Mouse (Mus musculus): Measurements from ENCODE around the gene Nol11. TPM values are rescaled to one million over a fixed set of nuclear protein-coding genes. Genes with fewer than 3 reads are reported as not detected.
"Not testable (repeated sequence)": the region's sequence is repeated elsewhere in the genome, so short reads cannot be mapped to it uniquely, and the experiment has no call there.

The Nol11 gene
- polyA plus RNA-seq, 1 experiment from 2014 or later = 46.2 TPM

DNA sequence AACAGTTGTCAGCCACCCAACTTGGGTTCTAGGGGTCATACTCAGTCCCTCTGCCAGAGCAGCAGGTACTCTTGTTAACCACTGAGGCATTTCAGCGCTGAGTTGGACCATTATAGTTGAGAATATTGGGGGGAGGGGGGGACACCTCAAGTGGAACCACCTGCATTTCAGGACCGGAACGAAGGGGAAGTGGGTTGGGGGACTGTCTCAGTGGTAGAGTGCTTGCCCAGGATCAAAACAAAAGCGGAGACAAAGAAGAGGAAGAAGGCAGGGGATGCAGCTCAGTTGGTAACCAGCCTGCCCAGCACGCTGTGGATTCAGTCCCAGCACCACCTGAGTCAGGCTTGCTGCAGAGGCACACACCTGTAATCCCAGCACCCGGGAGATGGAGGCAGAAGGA is 48.4 kb downstream of the Nol11 start:
- no peaks in the 10 kb centered on the region for H3K4me1 ChIP-seq (ENCODE audit: control insufficient read depth, insufficient read depth, low read length)
- WGBS = 29% methylated on average over 6 of the region's 6 CpGs
- no peaks in the 10 kb centered on the region for H3K9me3 ChIP-seq (replicated peaks; ENCODE audit: control insufficient read depth, low read length)
- H3K27ac ChIP-seq (ENCODE audit: low read length) = no peak overlapping the region
- no peak for ATAC-seq (ENCODE audit: insufficient read depth, low FRiP score)
- H3K4me2 ChIP-seq (ENCODE audit: low read depth, low read length) = no peak overlapping the region
- no peak overlapping the region for H3K9ac ChIP-seq (ENCODE audit: low read length)
- H3K4me3 ChIP-seq (replicated peaks; ENCODE audit: low read length) = no peak overlapping the region
- H3K27me3 ChIP-seq (ENCODE audit: control insufficient read depth, insufficient read depth, low read length) = no peaks in the 10 kb centered on the region
- no peaks in the 10 kb centered on the region for H3K36me3 ChIP-seq (ENCODE audit: control insufficient read depth, insufficient read depth, low read length)

DNA sequence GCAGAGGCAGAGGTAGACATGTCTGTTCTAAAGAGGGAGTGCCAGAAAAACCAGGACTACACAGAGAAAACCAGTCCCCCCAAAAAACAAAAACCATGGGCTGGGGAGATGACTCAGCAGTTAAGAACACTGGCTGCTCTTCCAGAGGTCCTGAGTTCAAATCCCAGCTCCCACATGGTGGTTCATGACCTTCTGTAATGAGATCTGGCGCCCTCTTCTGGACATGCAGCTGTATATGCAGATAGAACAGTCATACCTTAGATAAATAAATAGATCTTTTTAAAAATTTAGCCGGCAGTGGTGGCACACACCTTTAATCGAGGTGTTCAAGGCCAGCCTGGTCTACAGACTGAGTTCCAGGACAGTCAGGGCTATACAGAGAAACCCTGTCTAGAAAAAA is 50.5 kb downstream of the Nol11 start:
- Histone ChIP-seq H3K4me2 (ENCODE audit: low read depth, low read length) (no peak overlapping the region), H3K4me1 (ENCODE audit: control insufficient read depth, insufficient read depth, low read length) (no peaks in the 10 kb centered on the region), H3K4me3 (replicated peaks; ENCODE audit: low read length) (no peak overlapping the region), H3K27ac (ENCODE audit: low read length) (no peak overlapping the region), H3K27me3 (ENCODE audit: control insufficient read depth, insufficient read depth, low read length) (no peaks in the 10 kb centered on the region), H3K9me3 (replicated peaks; ENCODE audit: control insufficient read depth, low read length) (no peaks in the 10 kb centered on the region), H3K36me3 (ENCODE audit: control insufficient read depth, insufficient read depth, low read length) (no peaks in the 10 kb centered on the region), H3K9ac (ENCODE audit: low read length) (no peak overlapping the region)
- ATAC-seq (ENCODE audit: insufficient read depth, low FRiP score) = no peak
- 79% methylated on average over 3 of the region's 3 CpGs for WGBS

DNA sequence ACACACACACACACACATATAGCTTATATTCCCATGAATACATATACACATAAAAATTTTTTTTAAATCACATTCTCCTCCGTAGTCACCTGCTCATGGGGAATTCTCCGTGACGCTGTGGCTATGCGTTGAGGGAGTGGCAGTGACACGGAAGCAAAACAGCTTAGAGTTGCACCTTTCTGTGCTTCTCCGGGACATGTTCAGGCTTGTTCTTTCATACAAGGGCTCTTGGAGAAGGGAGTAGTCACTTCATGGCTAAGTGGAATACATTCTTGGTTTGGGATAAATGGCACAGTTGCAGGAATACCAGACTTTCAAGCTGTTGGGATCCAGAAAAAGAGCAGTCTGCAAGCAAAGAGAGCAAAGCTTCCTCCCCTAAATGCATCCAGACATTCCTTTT is 51.6 kb downstream of the Nol11 start:
- H3K4me1 ChIP-seq (ENCODE audit: control insufficient read depth, insufficient read depth, low read length) = peaks cover 3% of the 10 kb centered on the region
- ATAC-seq (ENCODE audit: insufficient read depth, low FRiP score) = no peak
- H3K9ac ChIP-seq (ENCODE audit: low read length) = no peak overlapping the region
- no peak overlapping the region for H3K27ac ChIP-seq (ENCODE audit: low read length)
- H3K4me2 ChIP-seq (ENCODE audit: low read depth, low read length) = no peak overlapping the region
- 83% methylated on average over 6 of the region's 6 CpGs for WGBS
- no peaks in the 10 kb centered on the region for H3K36me3 ChIP-seq (ENCODE audit: control insufficient read depth, insufficient read depth, low read length)
- no peak overlapping the region for H3K4me3 ChIP-seq (replicated peaks; ENCODE audit: low read length)
- H3K9me3 ChIP-seq (replicated peaks; ENCODE audit: control insufficient read depth, low read length) = no peaks in the 10 kb centered on the region
- H3K27me3 ChIP-seq (ENCODE audit: control insufficient read depth, insufficient read depth, low read length) = no peaks in the 10 kb centered on the region

DNA sequence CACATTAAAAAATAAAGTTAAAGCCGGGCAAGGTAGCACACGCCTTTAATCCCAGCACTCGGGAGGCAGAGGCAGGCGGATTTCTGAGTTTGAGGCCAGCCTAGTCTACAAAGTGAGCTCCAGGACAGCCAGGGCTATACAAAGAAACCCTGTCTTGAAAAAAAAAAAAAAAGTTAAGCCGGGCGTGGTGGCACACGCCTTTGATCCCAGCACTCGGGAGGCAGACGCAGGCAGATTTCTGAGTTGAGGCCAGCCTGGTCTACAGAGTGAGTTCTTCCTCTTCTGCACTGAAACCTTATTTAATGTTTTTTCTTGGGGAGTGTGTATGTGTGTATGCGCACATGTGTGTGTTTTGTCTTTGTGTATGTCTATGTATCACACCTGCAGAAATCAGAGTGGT is 52.7 kb downstream of the Nol11 start:
- H3K4me2 ChIP-seq (ENCODE audit: low read depth, low read length); H3K27me3 ChIP-seq (ENCODE audit: control insufficient read depth, insufficient read depth, low read length); H3K9me3 ChIP-seq (replicated peaks; ENCODE audit: control insufficient read depth, low read length); H3K9ac ChIP-seq (ENCODE audit: low read length); H3K4me3 ChIP-seq (replicated peaks; ENCODE audit: low read length); H3K36me3 ChIP-seq (ENCODE audit: control insufficient read depth, insufficient read depth, low read length); ATAC-seq (ENCODE audit: insufficient read depth, low FRiP score); H3K27ac ChIP-seq (ENCODE audit: low read length); H3K4me1 ChIP-seq (ENCODE audit: control insufficient read depth, insufficient read depth, low read length): not testable (repeated sequence)
- WGBS = 92% methylated on average over 10 of the region's 10 CpGs

DNA sequence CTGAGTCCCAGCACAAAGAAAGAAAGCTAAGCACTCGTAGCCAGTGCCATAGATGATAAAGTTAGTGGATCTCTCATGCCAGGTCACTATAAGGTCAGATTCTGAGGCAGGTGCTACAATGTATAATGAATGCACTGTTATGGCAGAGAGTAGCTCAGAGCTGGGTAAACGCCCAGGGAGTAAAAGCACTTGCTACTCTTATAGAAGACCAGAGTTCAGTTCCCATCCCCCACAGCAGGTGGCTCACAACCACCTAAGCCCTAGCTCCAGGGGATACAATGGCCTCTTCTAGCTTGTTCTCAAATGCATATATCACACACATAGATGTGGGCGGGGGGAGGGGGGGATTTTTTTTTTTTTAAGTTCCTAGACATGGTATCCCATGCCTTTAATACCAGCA is 53.4 kb downstream of the Nol11 start:
- no peak overlapping the region for H3K4me3 ChIP-seq (replicated peaks; ENCODE audit: low read length)
- H3K4me1 ChIP-seq (ENCODE audit: control insufficient read depth, insufficient read depth, low read length) = peaks cover 4% of the 10 kb centered on the region
- H3K4me2 ChIP-seq (ENCODE audit: low read depth, low read length) = no peak overlapping the region
- H3K27me3 ChIP-seq (ENCODE audit: control insufficient read depth, insufficient read depth, low read length) = no peaks in the 10 kb centered on the region
- 41% methylated on average over 3 of the region's 3 CpGs for WGBS
- no peak overlapping the region for H3K9ac ChIP-seq (ENCODE audit: low read length)
- H3K36me3 ChIP-seq (ENCODE audit: control insufficient read depth, insufficient read depth, low read length) = no peaks in the 10 kb centered on the region
- no peak overlapping the region for H3K27ac ChIP-seq (ENCODE audit: low read length)
- ATAC-seq (ENCODE audit: insufficient read depth, low FRiP score) = no peak
- no peaks in the 10 kb centered on the region for H3K9me3 ChIP-seq (replicated peaks; ENCODE audit: control insufficient read depth, low read length)

GRCm38 (mm10) chr11:107132426-107132825 is 56.8 kb downstream of the Nol11 start:
- peaks cover 12% of the 10 kb centered on the region for H3K4me1 ChIP-seq (ENCODE audit: control insufficient read depth, insufficient read depth, low read length)
- peak; percentile 27 for ATAC-seq (ENCODE audit: insufficient read depth, low FRiP score)
- H3K27ac ChIP-seq (ENCODE audit: low read length) = peak overlapping the region; percentile 52; the same call in 1 of the 2 replicates
- WGBS = under 1% methylated on average over 16 of the region's 16 CpGs
- no peaks in the 10 kb centered on the region for H3K9me3 ChIP-seq (replicated peaks; ENCODE audit: control insufficient read depth, low read length)
- no peaks in the 10 kb centered on the region for H3K36me3 ChIP-seq (ENCODE audit: control insufficient read depth, insufficient read depth, low read length)
- H3K4me2 ChIP-seq (ENCODE audit: low read depth, low read length) = peak overlapping the region; percentile 89
- H3K27me3 ChIP-seq (ENCODE audit: control insufficient read depth, insufficient read depth, low read length) = no peaks in the 10 kb centered on the region
- H3K4me3 ChIP-seq (replicated peaks; ENCODE audit: low read length) = peak overlapping the region; percentile 88
- peak overlapping the region; percentile 100 for H3K9ac ChIP-seq (ENCODE audit: low read length)

DNA sequence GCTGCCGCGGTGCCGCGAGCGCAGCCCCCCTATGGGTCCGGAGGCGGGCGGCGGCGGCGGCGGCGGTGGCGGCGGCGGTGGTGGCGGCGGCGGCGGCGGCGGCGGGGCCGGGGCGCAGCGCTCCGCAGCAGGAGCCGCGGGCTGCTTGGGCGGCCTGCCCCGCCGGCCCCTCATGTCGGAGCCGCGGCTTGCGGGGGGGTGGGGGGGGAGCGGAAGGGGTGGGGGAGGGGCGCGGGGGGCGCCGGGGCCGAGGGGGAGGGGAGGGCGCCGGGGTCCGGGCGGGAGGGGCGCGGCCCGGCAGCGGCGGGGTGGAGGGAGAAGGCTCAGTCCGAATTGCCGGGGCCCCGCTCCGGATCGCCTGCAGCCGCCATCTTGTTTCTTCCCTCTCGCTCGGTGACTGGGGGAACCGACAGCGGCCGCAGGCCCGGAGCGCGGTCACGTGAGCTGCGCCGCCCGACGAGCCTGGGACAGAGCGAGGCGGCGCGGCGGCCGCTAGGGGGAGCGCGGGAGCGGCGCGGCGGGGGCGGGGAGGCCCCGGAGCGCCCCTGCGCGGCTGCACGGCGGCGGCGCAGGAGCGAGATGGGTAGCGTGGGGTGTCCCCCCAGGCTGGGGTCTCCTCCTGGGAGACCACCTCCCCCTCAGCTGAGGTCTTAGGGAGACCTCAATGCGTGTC is 57.3 kb downstream of the Nol11 start, which contains the start of gene Bptf:
Gene Bptf, minus strand, starts transcription at position 379 of the 673 bp plus-strand sequence.
- peak within 1 kb of the TSS; percentile 88 for H3K4me3 ChIP-seq (replicated peaks; ENCODE audit: low read length)
- H3K27ac ChIP-seq (ENCODE audit: low read length) = peak within 1 kb of the TSS; percentile 96
- H3K4me1 ChIP-seq (ENCODE audit: control insufficient read depth, insufficient read depth, low read length) = peaks cover 12% of the 10 kb centered on the region
- H3K36me3 ChIP-seq (ENCODE audit: control insufficient read depth, insufficient read depth, low read length) = no peaks in the 10 kb centered on the region
- ATAC-seq (ENCODE audit: insufficient read depth, low FRiP score) = peak; percentile 97
- peak within 1 kb of the TSS; percentile 100 for H3K9ac ChIP-seq (ENCODE audit: low read length)
- no peaks in the 10 kb centered on the region for H3K9me3 ChIP-seq (replicated peaks; ENCODE audit: control insufficient read depth, low read length)
- under 1% methylated on average over 54 of the region's 94 CpGs for WGBS
- no peaks in the 10 kb centered on the region for H3K27me3 ChIP-seq (ENCODE audit: control insufficient read depth, insufficient read depth, low read length)
- peak within 1 kb of the TSS; percentile 89 for H3K4me2 ChIP-seq (ENCODE audit: low read depth, low read length)

- Histone ChIP-seq H3K4me2 (ENCODE audit: low read depth, low read length) (peak overlapping the region; percentile 85), H3K4me3 (replicated peaks; ENCODE audit: low read length) (peak overlapping the region; percentile 88), H3K4me1 (ENCODE audit: control insufficient read depth, insufficient read depth, low read length) (peaks cover 12% of the 10 kb centered on the region), H3K9me3 (replicated peaks; ENCODE audit: control insufficient read depth, low read length) (no peaks in the 10 kb centered on the region), H3K9ac (ENCODE audit: low read length) (peak overlapping the region; percentile 100), H3K27ac (ENCODE audit: low read length) (peak overlapping the region; percentile 96), H3K27me3 (ENCODE audit: control insufficient read depth, insufficient read depth, low read length) (no peaks in the 10 kb centered on the region), H3K36me3 (ENCODE audit: control insufficient read depth, insufficient read depth, low read length) (no peaks in the 10 kb centered on the region)
- ATAC-seq (ENCODE audit: insufficient read depth, low FRiP score) = peak; percentile 63
- under 1% methylated on average over 55 of the region's 65 CpGs for WGBS
Measured at GRCm38 (mm10) chr11:107130879-107131748, 58.1 kb downstream of the Nol11 start.

DNA sequence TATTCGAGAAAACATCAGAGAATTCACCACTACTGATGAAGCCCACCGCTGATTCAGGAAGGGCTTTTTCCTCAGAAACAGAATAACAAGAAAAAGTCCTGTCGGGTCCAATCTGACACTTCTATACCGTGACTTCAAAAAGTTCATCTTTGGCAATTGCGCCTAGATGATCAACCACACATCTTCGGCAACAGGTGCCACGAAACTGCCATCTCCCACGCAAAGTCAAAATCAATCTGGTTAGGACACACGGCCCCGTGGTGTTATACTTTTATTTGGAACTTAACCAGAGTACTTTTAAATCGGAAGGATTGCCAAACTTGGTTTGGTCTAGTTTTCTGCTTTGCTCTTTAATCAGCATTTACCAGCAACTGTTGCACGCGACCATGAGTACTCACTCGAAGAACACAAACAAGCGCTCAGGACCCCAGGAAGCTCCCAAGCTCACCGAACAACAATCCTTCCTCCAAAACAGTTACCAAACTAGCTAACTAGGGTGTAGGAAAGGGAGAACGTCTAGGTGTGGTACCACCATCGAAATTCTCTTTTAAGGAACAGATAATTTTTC is 58.9 kb downstream of the Nol11 start:
- H3K9ac ChIP-seq (ENCODE audit: low read length) = peak overlapping the region; percentile 100
- no peaks in the 10 kb centered on the region for H3K36me3 ChIP-seq (ENCODE audit: control insufficient read depth, insufficient read depth, low read length)
- no peak for ATAC-seq (ENCODE audit: insufficient read depth, low FRiP score)
- peak overlapping the region; percentile 88 for H3K4me3 ChIP-seq (replicated peaks; ENCODE audit: low read length)
- peak overlapping the region; percentile 85 for H3K4me2 ChIP-seq (ENCODE audit: low read depth, low read length)
- 1% methylated on average over 18 of the region's 18 CpGs for WGBS
- peaks cover 12% of the 10 kb centered on the region for H3K4me1 ChIP-seq (ENCODE audit: control insufficient read depth, insufficient read depth, low read length)
- H3K27me3 ChIP-seq (ENCODE audit: control insufficient read depth, insufficient read depth, low read length) = no peaks in the 10 kb centered on the region
- H3K27ac ChIP-seq (ENCODE audit: low read length) = 0 out of 2 replicates have a peak overlapping the region, but pooled peaks have one; percentile 96
- no peaks in the 10 kb centered on the region for H3K9me3 ChIP-seq (replicated peaks; ENCODE audit: control insufficient read depth, low read length)

Measured in stomach, embryonic 16.5 days (tissue).